Mouse (Mus musculus) yolk sac, embryonic 10.5 days (tissue): ENCODE data around the gene Prkar1a.
A peak's percentile ranks its signal among the peaks of the same experiment; 100 is the strongest.

ENCODE experiments used
- DNase-seq: peaks from one replicate; pipeline ENCODE4 v3.0.0-alpha.2; 2017; ENCODE audit warnings: low spot score

Gene Prkar1a

DNA sequence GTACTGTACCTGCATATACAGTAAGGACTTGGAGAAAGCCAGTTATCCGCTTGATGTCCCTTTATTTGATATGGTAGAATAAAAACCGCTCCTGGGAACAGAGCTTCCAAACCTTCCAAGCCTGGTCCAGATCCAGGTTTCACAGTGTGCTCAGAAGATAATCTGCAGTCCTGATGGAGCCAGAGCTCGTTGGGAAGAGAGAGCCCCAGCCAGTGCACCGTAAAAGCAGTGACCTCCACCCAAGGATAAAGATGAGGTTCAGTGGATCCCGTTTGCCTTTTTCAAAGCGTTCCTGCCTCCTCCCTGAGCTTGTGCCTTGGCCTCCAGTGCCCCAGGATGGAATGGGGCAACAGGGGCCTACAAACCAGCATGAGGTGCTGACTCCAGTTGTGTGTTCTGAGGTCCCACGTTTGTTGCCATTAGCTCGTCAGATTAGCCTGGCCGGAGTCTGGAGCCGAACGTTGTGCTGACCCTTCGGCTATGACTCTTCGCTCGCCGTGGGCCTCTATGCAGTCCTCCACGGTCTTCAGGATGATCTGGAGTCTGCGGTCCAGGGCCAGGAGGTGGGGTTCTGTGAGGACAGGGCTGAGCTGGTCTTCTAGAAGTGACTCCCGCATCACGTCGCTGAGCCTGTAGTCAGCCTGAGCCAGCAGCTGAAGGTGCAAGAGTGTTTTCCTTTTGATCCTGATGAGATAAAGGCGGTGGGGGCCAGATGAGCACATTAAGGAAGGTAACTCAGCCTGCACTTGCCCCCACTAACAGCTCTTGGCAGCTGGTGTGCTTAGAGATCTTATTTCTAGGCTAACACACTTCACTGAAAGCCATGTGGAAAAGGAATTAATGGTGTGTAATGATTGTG, 23.9 kb downstream of the Prkar1a start:
- DNase-seq, result peak; percentile 50

DNA sequence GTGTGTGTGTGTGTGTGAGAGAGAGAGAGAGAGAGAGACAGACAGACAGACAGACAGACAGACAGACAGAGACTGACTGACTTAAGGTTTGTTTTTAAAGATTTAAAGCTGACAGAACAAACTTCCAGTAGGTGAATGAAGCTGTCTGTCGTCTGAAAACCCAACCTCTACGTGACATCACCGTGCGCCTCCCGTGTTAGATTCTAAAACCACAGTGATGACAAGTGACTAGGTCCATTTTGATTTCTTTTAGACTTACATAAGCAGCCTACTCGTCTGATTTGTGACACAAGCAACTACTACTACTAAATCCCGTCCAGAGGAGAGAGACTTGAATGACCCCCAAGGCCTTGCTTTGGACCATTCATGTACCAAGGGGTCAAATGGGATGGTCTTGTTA, 24.5 kb downstream of the Prkar1a start:
- DNase-seq, result no peak

GRCm38 (mm10) chr11:109674542-109674941, 25.3 kb downstream of the Prkar1a start:
- no peak for DNase-seq

- no peak for DNase-seq
Measured at GRCm38 (mm10) chr11:109675208-109675607, 26.0 kb downstream of the Prkar1a start.

DNA sequence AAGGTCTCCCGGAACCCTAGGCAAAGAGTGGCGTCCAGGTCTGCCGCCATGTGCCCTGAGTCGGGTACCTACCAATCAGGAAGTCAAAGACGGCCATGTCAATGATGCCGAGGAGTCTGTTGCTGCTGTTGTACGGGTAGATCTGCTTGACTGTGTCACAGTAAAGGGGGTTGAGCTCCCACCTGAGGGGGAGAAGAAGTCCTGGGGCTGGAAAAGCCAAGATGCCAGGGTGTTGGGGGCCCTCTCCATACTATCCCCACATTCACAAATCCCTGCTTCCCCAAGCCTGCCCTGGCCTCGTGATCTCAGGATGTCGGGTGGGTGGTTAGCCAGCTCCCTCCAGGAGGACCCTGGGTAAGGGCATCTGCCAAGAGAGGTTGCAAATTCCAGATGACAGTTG, 26.6 kb downstream of the Prkar1a start:
- DNase-seq, result no peak

GRCm38 (mm10) chr11:109676621-109677373, 27.6 kb downstream of the Prkar1a start:
- no peak for DNase-seq

- no peak for DNase-seq
Measured at GRCm38 (mm10) chr11:109678291-109678690, 29.1 kb downstream of the Prkar1a start.

DNA sequence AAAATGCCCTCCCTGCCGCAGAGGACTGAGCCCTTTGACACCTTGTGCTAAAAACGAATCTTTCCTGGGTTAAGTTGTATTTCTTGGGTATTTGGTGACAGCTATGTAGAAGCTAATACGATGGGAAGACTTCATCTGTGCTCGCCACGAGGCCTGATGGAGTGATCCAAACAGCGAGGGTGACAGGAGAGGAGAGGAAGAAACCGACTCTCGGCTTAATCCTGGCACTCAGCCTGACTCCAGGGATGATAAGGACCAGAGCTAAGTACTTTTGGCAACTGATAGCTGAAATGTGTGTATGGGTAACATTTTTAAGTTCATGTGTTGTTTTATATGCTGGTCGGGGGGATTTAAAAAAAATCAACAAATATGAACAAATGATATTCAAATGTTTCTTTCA, 31.7 kb downstream of the Prkar1a start:
- DNase-seq, result no peak

GRCm38 (mm10) chr11:109681556-109681955, 32.4 kb downstream of the Prkar1a start:
- no peak for DNase-seq

- DNase-seq, result no peak
Measured at GRCm38 (mm10) chr11:109682221-109682620, 33.0 kb downstream of the Prkar1a start.

DNA sequence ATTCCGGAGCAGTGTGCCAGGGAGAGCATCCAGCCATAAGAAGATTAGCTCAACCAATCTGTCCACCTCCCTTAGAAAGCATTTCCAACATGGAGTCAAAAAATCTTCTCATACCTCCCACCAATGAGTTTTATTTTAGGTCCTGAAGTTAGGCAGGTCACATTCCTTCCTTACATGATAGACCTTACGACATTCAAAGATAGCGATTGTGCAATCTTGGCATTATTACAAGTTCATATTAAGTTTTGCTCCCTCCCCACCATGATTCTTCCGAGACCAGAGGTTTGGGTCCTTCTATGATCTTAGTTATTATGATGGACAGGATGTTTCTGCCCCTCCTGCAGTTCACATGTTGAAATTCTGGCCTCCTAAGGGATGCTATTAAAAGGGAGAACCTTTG, 40.3 kb downstream of the Prkar1a start:
- DNase-seq, result no peak

DNA sequence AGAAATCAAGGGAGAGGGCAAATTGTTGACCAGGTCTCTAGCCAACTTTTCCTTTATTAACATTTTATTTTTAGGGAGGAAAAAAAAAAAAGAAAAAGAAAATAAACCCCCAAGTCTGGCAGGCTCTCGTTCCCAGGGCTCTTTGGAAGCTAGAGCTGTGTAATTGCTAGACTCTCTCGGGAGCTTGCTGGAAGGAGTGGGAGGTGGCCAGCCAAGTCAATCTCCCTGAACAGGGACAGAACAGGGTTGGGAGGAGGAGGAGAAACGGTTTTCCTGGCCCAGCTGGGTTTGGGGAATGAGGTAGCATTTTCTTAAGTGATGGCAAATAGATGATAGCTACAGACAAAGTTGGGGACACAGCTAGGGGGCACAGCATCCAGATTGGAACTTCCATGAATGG, 43.5 kb downstream of the Prkar1a start:
- no peak for DNase-seq

GRCm38 (mm10) chr11:109696519-109696918, 47.3 kb downstream of the Prkar1a start:
- DNase-seq, result no peak

DNA sequence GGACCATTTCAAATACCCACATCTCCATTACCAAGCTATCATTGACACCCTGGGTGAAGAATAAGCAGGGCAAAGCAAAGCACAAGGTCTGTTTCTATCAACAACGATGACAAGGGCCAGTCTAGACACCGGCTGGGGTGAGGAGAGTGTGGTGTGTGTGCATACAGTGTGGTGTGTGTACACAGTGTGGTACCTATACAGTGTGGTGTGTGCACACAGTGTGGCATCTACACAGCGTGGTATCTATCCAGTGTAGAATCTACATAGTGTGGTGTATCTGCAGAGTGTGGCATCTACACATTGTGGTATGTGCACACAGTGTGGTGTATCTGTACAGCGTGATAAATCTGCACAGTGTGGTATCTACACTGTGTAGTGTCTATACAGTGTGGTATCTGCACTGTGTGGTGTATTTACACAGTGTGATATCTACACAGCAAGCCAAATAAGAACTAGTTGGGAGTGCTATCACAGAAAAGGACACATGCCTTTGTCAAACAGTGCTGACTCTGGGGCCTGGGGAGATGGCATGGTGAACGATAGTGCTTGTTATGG, 48.0 kb downstream of the Prkar1a start:
- DNase-seq, result no peak

GRCm38 (mm10) chr11:109698740-109699139, 49.5 kb downstream of the Prkar1a start:
- DNase-seq, result no peak

GRCm38 (mm10) chr11:109699784-109700183, 50.6 kb downstream of the Prkar1a start:
- DNase-seq, result no peak

GRCm38 (mm10) chr11:109700761-109701160, 51.6 kb downstream of the Prkar1a start:
- no peak for DNase-seq

- peak; percentile 69 for DNase-seq
Measured at GRCm38 (mm10) chr11:109702031-109702815, 53.0 kb downstream of the Prkar1a start.

DNA sequence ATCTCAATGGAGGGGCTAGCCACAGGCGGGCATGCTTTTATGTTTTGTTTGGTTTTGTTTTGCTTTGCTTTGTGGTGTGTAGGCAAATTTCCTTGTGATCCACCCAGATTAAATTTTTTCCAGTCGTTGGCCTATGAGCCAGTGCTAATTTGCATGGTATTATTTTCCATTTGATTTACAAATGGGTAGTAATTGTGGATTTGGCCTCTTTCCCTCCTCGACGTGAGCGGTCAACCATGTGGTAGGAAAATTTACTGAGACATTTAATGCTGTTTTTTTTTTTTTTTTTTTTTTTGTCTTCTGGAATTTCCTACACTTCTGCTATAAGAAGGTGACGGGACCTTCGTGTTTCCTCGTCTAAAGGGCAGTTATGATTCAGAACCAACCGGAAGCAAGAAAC, 54.6 kb downstream of the Prkar1a start:
- no peak for DNase-seq

DNA sequence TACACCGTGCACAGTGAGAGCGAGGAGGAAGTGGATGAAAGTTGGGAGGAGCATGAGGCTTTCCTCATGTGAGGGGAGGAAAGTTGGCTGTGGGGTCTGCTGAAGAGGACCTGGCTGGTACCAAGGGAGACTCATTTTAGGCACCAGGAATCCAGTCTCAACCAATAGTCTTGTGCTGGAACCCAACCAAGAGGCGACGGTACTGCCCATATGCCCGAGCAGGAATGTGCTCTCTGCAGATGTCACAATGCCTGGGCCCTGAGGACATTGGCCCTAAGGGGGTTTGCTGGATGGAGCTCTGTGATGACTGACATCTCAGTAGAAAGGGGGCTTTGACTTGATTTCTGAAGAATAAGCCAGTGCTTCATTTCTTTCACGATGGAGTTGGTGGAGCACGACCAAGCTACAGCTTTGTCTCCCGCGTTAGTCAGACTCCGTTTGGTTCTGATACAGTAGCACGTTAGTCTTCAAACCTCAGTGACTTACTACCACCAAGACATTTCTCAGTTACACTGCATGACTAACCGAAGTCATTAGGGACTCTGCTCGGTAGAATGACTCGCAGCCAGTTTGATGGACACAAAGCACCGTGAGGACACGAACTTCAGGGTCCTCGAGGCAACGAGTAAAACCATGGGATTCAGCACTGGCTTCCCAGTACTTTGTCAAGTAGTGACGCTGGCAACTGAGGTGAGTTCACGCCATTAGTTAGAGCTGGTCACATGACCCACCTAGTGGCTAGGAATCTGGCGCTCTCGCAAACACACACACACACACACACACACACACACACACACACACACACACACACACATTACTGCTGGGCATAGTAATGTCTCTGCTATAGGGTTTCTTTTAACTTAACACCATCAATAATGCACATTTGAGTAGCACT, 55.4 kb downstream of the Prkar1a start:
- DNase-seq, result no peak
